Comparison of ENCODE assay signal across 20 mouse cellular contexts in genomic region chr6:140512016-140512415, GRCm38 (mm10).
A peak's percentile ranks its signal among the peaks of the same experiment; 100 is the strongest.
DNase-seq lines count a peak whose midpoint lies in the region; ATAC-seq and TF ChIP-seq lines count a peak whose summit lies in the region.
"Had no signal": no experiment of that assay in that cellular context is flagged by ENCODE, and none has a peak within 500 bp of the region (broad histone marks: within the 10 kb centered on the region; RNA-seq: fewer than 3 reads in every experiment).

No protein-coding gene starts in this region.

- no peak overlapping the region for H3K4me2 ChIP-seq in heart, embryonic 14.5 days (ENCODE audit: low read length)
- no peak overlapping the region for H3K4me2 ChIP-seq in midbrain, postnatal 0 days (ENCODE audit: low read depth, low read length, poor library complexity, severe bottlenecking)
- H3K4me2 ChIP-seq: lung, embryonic 15.5 days; neural tube, embryonic 12.5 days; stomach, embryonic 15.5 days had no signal

- H3K4me1 ChIP-seq in heart, embryonic 14.5 days (ENCODE audit: control insufficient read depth in 2 of 2, insufficient read depth in 2 of 2, low read length in 2 of 2) = peaks cover 12% of the 10 kb centered on the region in 2 experiments
- peaks cover 42% of the 10 kb centered on the region for H3K4me1 ChIP-seq in heart, embryonic 10.5 days
- peaks cover 62% of the 10 kb centered on the region for H3K4me1 ChIP-seq in midbrain, embryonic 10.5 days
- H3K4me1 ChIP-seq in midbrain, postnatal 0 days (ENCODE audit: insufficient read depth, low read length) = peaks cover 5% of the 10 kb centered on the region; the same call in 1 of the 2 replicates

- H3K9ac ChIP-seq in heart, embryonic 14.5 days (ENCODE audit: low read length) = peak overlapping the region; percentile 54
- no peak overlapping the region for H3K9ac ChIP-seq in midbrain, postnatal 0 days (replicated peaks; ENCODE audit: low read length, poor library complexity, severe bottlenecking)
- H3K9ac ChIP-seq: lung, embryonic 15.5 days; neural tube, embryonic 12.5 days; stomach, embryonic 15.5 days had no signal

- H3K27ac ChIP-seq in heart, embryonic 14.5 days (replicated peaks in 1 of 2; ENCODE audit: control insufficient read depth in 1 of 2, insufficient read depth in 1 of 2, low read depth in 2 of 2, low read length in 2 of 2) = no peak overlapping the region
- H3K27ac ChIP-seq in heart, embryonic 10.5 days = no peak overlapping the region
- H3K27ac ChIP-seq in midbrain, embryonic 10.5 days (replicated peaks) = 0 out of 2 replicates have a peak overlapping the region, but pooled peaks have one; percentile 9
- no peak overlapping the region for H3K27ac ChIP-seq in midbrain, postnatal 0 days (ENCODE audit: low read depth, low read length)
- H3K27ac ChIP-seq: heart, adult 2 months; lung, embryonic 15.5 days; neural tube, embryonic 12.5 days; stomach, embryonic 15.5 days had no signal

- WGBS in heart, embryonic 14.5 days = 77% methylated on average over 1 of the region's 1 CpGs
- 82% methylated on average over 1 of the region's 1 CpGs for WGBS in heart, embryonic 10.5 days
- 89% methylated on average over 1 of the region's 1 CpGs for WGBS in midbrain, embryonic 10.5 days
- WGBS in midbrain, postnatal 0 days = 65% methylated on average over 1 of the region's 1 CpGs

- H3K36me3 ChIP-seq in heart, embryonic 14.5 days (ENCODE audit: control insufficient read depth, insufficient read depth, low read length) = no peaks in the 10 kb centered on the region
- H3K36me3 ChIP-seq in heart, embryonic 10.5 days = no peaks in the 10 kb centered on the region
- no peaks in the 10 kb centered on the region for H3K36me3 ChIP-seq in midbrain, embryonic 10.5 days
- H3K36me3 ChIP-seq in midbrain, postnatal 0 days (ENCODE audit: insufficient read depth, low read length) = no peaks in the 10 kb centered on the region
- H3K36me3 ChIP-seq: lung, embryonic 15.5 days; neural tube, embryonic 12.5 days; stomach, embryonic 15.5 days had no signal

- H3K27me3 ChIP-seq in heart, embryonic 14.5 days (ENCODE audit: control insufficient read depth, insufficient read depth, low read length) = no peaks in the 10 kb centered on the region
- no peaks in the 10 kb centered on the region for H3K27me3 ChIP-seq in heart, embryonic 10.5 days (ENCODE audit: insufficient read depth, poor library complexity, severe bottlenecking)
- H3K27me3 ChIP-seq in midbrain, embryonic 10.5 days (ENCODE audit: low read depth, poor library complexity, severe bottlenecking) = no peaks in the 10 kb centered on the region
- H3K27me3 ChIP-seq in midbrain, postnatal 0 days (ENCODE audit: insufficient read depth, low read length) = no peaks in the 10 kb centered on the region
- H3K27me3 ChIP-seq: lung, embryonic 15.5 days; neural tube, embryonic 12.5 days; stomach, embryonic 15.5 days had no signal

- H3K9me3 ChIP-seq in heart, embryonic 14.5 days (ENCODE audit: control insufficient read depth, low read length) = no peaks in the 10 kb centered on the region
- H3K9me3 ChIP-seq in heart, embryonic 10.5 days = no peaks in the 10 kb centered on the region
- no peaks in the 10 kb centered on the region for H3K9me3 ChIP-seq in midbrain, embryonic 10.5 days (replicated peaks)
- H3K9me3 ChIP-seq in midbrain, postnatal 0 days (ENCODE audit: low read length) = no peaks in the 10 kb centered on the region
- H3K9me3 ChIP-seq: lung, embryonic 15.5 days; neural tube, embryonic 12.5 days; stomach, embryonic 15.5 days had no signal

- H3K4me3 ChIP-seq in heart, embryonic 14.5 days (ENCODE audit: control insufficient read depth in 1 of 2, insufficient read depth in 1 of 2, low read depth in 1 of 2, low read length in 2 of 2) = no peak overlapping the region
- H3K4me3 ChIP-seq in heart, embryonic 10.5 days = no peak overlapping the region
- no peak overlapping the region for H3K4me3 ChIP-seq in midbrain, embryonic 10.5 days
- H3K4me3 ChIP-seq in midbrain, postnatal 0 days (ENCODE audit: low read depth, low read length) = no peak overlapping the region
- H3K4me3 ChIP-seq: heart, adult 2 months; lung, embryonic 15.5 days; neural tube, embryonic 12.5 days; stomach, embryonic 15.5 days had no signal

- DNase-seq in heart, embryonic 10.5 days (ENCODE audit: low spot score) = no peak
- DNase-seq in midbrain, embryonic 10.5 days (ENCODE audit: low spot score) = no peak
- DNase-seq in midbrain, postnatal 0 days (ENCODE audit: low spot score) = no peak
- DNase-seq in NIH3T3 (ENCODE audit: low read depth) = peak; percentile 59
- DNase-seq in fibroblast of lung, adult 2 months (ENCODE audit: low read depth) = peak; percentile 40
- no peak for DNase-seq in right cerebral cortex, postnatal 36 days (ENCODE audit: low spot score in 2 of 2)
- DNase-seq in gastrocnemius, adult 18-20 months (ENCODE audit: low spot score) = no peak
- DNase-seq: adrenal gland, postnatal 25 days; cerebellum, postnatal 14 days; heart, adult 2 months; heart, postnatal 4 days; kidney, postnatal 10 days; layer of hippocampus, adult 9-11 months; retina, postnatal 1 day had no signal

- no peak for TF ChIP-seq CTCF in midbrain, postnatal 0 days (IDR thresholded peaks at IDR 0.05)

- ATAC-seq in heart, embryonic 14.5 days (ENCODE audit: insufficient number of reproducible peaks, insufficient read depth, low FRiP score, low read depth) = no peak
- no peak for ATAC-seq in midbrain, postnatal 0 days (ENCODE audit: low FRiP score)
- ATAC-seq: activated CD4-positive, CD25-positive, alpha-beta regulatory T cell, adult 4 months; intestine, postnatal 0 days had no signal

Comparison
In these comparisons a context has a peak if more than half of its experiments do, and no peak if none do; other contexts are left out.
1. DNase-seq: peak in NIH3T3 (single experiment) and fibroblast of lung, adult 2 months (single experiment); none in heart, embryonic 10.5 days (single experiment), midbrain, embryonic 10.5 days (single experiment), midbrain, postnatal 0 days (single experiment), right cerebral cortex, postnatal 36 days (0 of 2) and gastrocnemius, adult 18-20 months (single experiment).